37 mouse cellular contexts compared by ENCODE assay signal in the genomic region with DNA sequence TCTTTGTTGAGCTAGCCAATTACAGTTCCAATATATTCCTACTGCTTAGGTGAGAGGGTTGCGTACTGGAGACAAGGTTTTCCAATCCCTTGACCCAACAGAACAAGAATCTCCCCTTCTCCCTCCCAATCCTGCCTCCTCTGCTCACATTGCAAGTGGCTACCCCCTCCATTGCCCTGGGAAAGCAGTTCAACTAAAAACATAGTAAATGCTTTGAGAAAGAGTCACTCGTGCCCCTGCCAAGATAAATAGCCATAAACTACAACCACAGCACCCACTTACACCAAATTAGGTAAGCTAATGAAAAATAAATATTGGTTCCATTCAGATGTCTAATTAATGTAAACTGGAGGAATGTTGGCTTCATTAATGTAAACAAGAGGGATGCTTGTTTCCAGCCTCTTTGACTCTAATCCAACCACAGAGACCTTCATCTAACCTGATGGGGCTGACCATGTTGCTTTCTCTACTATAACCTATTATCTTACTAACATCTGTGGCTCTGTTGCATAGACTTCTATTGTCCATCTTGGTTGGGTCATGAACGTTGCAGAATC. TPM values are rescaled to one million over a fixed set of nuclear protein-coding genes. Genes with fewer than 3 reads are reported as not detected.
"Had no signal": no experiment of that assay in that cellular context is flagged by ENCODE, and none has a peak within 500 bp of the region (broad histone marks: within the 10 kb centered on the region; RNA-seq: fewer than 3 reads in every experiment).

No protein-coding gene starts in this region.

- DNase-seq: left cerebral cortex, postnatal 4 days; liver; liver, embryonic 13.5 days; liver, postnatal 0 days; lung, adult 18-20 months; lung, adult 2 months; lung, embryonic 14.5 days; lung, postnatal 10 days; lung, postnatal 14 days; lung, postnatal 36 days; lung, postnatal 4 days; midbrain, embryonic 14.5 days had no signal

- H3K9ac ChIP-seq: limb, embryonic 12.5 days; limb, embryonic 15.5 days; liver, embryonic 12.5 days; liver, embryonic 13.5 days; liver, embryonic 14.5 days; liver, embryonic 15.5 days; liver, postnatal 0 days; lung, embryonic 14.5 days; lung, embryonic 15.5 days; midbrain, embryonic 12.5 days; midbrain, embryonic 13.5 days; midbrain, embryonic 15.5 days; neural tube, embryonic 12.5 days; neural tube, embryonic 13.5 days had no signal

- H3K4me1 ChIP-seq: limb, embryonic 12.5 days; limb, embryonic 15.5 days; liver, embryonic 12.5 days; liver, embryonic 13.5 days; liver, embryonic 15.5 days; lung, embryonic 15.5 days; megakaryocyte, embryonic 14.5 days; midbrain, embryonic 10.5 days; midbrain, embryonic 12.5 days; midbrain, embryonic 13.5 days; midbrain, embryonic 15.5 days; neural tube, embryonic 12.5 days; neural tube, embryonic 13.5 days had no signal

- H3K4me3 ChIP-seq: limb, embryonic 12.5 days; limb, embryonic 15.5 days; liver, embryonic 12.5 days; liver, embryonic 13.5 days; liver, embryonic 15.5 days; lung, embryonic 15.5 days; megakaryocyte, embryonic 14.5 days; midbrain, embryonic 10.5 days; midbrain, embryonic 12.5 days; midbrain, embryonic 13.5 days; midbrain, embryonic 15.5 days; myocyte; neural tube, embryonic 12.5 days; neural tube, embryonic 13.5 days had no signal

- H3K4me2 ChIP-seq: limb, embryonic 12.5 days; limb, embryonic 15.5 days; liver, embryonic 11.5 days; liver, embryonic 12.5 days; liver, embryonic 13.5 days; liver, embryonic 15.5 days; lung, embryonic 14.5 days; lung, embryonic 15.5 days; midbrain, embryonic 11.5 days; midbrain, embryonic 12.5 days; midbrain, embryonic 13.5 days; midbrain, embryonic 15.5 days; neural tube, embryonic 12.5 days; neural tube, embryonic 13.5 days had no signal

- ATAC-seq: liver, embryonic 12.5 days; liver, postnatal 0 days; midbrain, embryonic 13.5 days; midbrain, embryonic 15.5 days; midbrain, embryonic 16.5 days had no signal

- H3K9me3 ChIP-seq: limb, embryonic 12.5 days; limb, embryonic 15.5 days; liver, embryonic 12.5 days; liver, embryonic 13.5 days; liver, embryonic 15.5 days; lung, embryonic 15.5 days; midbrain, embryonic 10.5 days; midbrain, embryonic 12.5 days; midbrain, embryonic 13.5 days; midbrain, embryonic 15.5 days; neural tube, embryonic 12.5 days; neural tube, embryonic 13.5 days had no signal

- H3K27me3 ChIP-seq: limb, embryonic 12.5 days; limb, embryonic 15.5 days; liver, embryonic 12.5 days; liver, embryonic 13.5 days; liver, embryonic 15.5 days; lung, embryonic 15.5 days; midbrain, embryonic 12.5 days; midbrain, embryonic 13.5 days; midbrain, embryonic 15.5 days; neural tube, embryonic 12.5 days; neural tube, embryonic 13.5 days had no signal

- H3K36me3 ChIP-seq: limb, embryonic 12.5 days; limb, embryonic 15.5 days; liver, embryonic 12.5 days; liver, embryonic 13.5 days; liver, embryonic 15.5 days; lung, embryonic 15.5 days; midbrain, embryonic 10.5 days; midbrain, embryonic 12.5 days; midbrain, embryonic 13.5 days; midbrain, embryonic 15.5 days; neural tube, embryonic 12.5 days; neural tube, embryonic 13.5 days had no signal

- H3K27ac ChIP-seq: limb, embryonic 12.5 days; limb, embryonic 15.5 days; liver, embryonic 12.5 days; liver, embryonic 13.5 days; liver, embryonic 14.5 days; liver, embryonic 15.5 days; lung, embryonic 15.5 days; macrophage; midbrain, embryonic 10.5 days; midbrain, embryonic 12.5 days; midbrain, embryonic 13.5 days; midbrain, embryonic 15.5 days; neural tube, embryonic 12.5 days; neural tube, embryonic 13.5 days had no signal

RNA-seq across cellular contexts. Expression of a gene that starts 21.6 kb away (rescaled TPM):
- total RNA-seq: liver, adult 2 months; megakaryocyte progenitor cell, adult 5-6 weeks; megakaryocyte, adult 5-6 weeks; megakaryocyte-erythroid progenitor cell, adult 5-6 weeks; monocyte, adult 5-6 weeks had no signal
- polyA plus RNA-seq: liver, adult 2 months; liver, embryonic 11.5 days; liver, embryonic 12.5 days; macrophage had no signal

RNA-seq across cellular contexts. Expression of a gene that starts 47.0 kb away (rescaled TPM):
- total RNA-seq: midbrain, postnatal 0 days had no signal
- polyA plus RNA-seq: liver, adult 2 months; liver, embryonic 11.5 days; liver, embryonic 16.5 days; lung, embryonic 15.5 days; macrophage; midbrain, embryonic 11.5 days; midbrain, embryonic 12.5 days; midbrain, embryonic 14.5 days; neural tube, embryonic 12.5 days; neural tube, embryonic 13.5 days had no signal
